Mouse (Mus musculus): ENCODE measurements around the gene Sult1c1. TPM values are rescaled to one million over a fixed set of nuclear protein-coding genes. Genes with fewer than 3 reads are reported as not detected.
"Not testable (repeated sequence)": the region's sequence is repeated elsewhere in the genome, so short reads cannot be mapped to it uniquely, and the experiment has no call there.

The Sult1c1 gene
- polyA plus RNA-seq (2011; ENCODE audit: insufficient read depth, insufficient read length, low replicate concordance, missing spikeins) = not detected in 2 replicates

DNA sequence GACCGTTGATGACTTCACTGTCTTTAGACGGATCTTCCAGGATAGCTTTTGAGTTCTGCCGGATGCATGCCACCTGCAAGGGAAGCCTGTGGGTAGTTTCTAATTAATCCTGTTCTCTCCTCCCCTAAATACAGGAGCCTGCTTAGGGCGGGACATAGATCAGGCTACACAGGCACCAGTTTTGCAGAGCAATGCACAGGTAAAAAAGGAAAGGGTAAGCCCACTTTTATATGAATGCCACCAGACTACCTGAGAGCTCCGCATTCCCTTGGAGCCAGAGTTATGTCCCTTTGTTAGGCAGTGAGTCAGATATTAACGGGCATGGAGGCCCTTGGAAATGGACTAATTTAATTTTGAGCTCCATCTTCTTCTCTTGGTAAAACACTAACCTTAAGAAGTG is at the start of gene Sult1c1:
Gene Sult1c1, minus strand, starts transcription at position 101 of the 400 bp plus-strand sequence.
- Histone ChIP-seq H3K4me1 (ENCODE audit: control insufficient read depth, insufficient read depth, low read length) (no peaks in the 10 kb centered on the region), H3K4me3 (replicated peaks; ENCODE audit: control insufficient read depth, low read depth, low read length) (no peak within 1 kb of the TSS), H3K27ac (ENCODE audit: control insufficient read depth, insufficient read depth, low read depth, low read length, poor library complexity) (no peak within 1 kb of the TSS)
- TF ChIP-seq POLR2A (IDR thresholded peaks at IDR 0.05; ENCODE audit: borderline replicate concordance, control insufficient read depth, low read depth, low read length) (no peak), CTCF (IDR thresholded peaks at IDR 0.05; ENCODE audit: control insufficient read depth, insufficient read depth, low read length) (no peak)
- WGBS = 76% methylated on average over 6 of the region's 6 CpGs

DNA sequence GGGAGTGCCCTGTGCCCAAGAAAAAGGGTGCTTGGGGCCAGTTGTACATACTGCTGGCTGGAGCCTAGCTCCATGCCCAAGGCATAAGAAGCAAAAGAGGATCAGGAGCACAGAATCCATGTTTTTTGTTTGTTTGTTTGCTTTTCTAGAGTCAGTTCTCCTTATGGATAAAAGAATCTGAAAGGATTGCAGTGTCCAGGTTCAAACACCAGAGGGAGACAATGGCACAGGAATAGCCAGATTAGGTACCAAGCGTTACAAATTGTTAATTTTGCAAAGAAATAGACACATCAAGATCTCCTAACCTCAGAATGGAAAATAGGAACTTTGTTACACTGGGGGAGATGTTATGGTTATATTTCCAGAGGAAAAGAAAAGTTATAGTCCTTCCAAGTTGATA is 23.7 kb upstream of the Sult1c1 start:
- Histone ChIP-seq H3K27ac (ENCODE audit: control insufficient read depth, insufficient read depth, low read depth, low read length, poor library complexity) (no peak overlapping the region), H3K4me3 (replicated peaks; ENCODE audit: control insufficient read depth, low read depth, low read length) (no peak overlapping the region), H3K4me1 (ENCODE audit: control insufficient read depth, insufficient read depth, low read length) (no peaks in the 10 kb centered on the region)
- WGBS = 15% methylated on average over 1 of the region's 1 CpGs
- no peak for TF ChIP-seq POLR2A (IDR thresholded peaks at IDR 0.05; ENCODE audit: borderline replicate concordance, control insufficient read depth, low read depth, low read length)
- TF ChIP-seq CTCF (IDR thresholded peaks at IDR 0.05; ENCODE audit: control insufficient read depth, insufficient read depth, low read length) = no peak

- Histone ChIP-seq H3K4me1 (ENCODE audit: control insufficient read depth, insufficient read depth, low read length) (no peaks in the 10 kb centered on the region), H3K4me3 (replicated peaks; ENCODE audit: control insufficient read depth, low read depth, low read length) (no peak overlapping the region), H3K27ac (ENCODE audit: control insufficient read depth, insufficient read depth, low read depth, low read length, poor library complexity) (no peak overlapping the region)
- TF ChIP-seq POLR2A (IDR thresholded peaks at IDR 0.05; ENCODE audit: borderline replicate concordance, control insufficient read depth, low read depth, low read length) (no peak), CTCF (IDR thresholded peaks at IDR 0.05; ENCODE audit: control insufficient read depth, insufficient read depth, low read length) (no peak)
Observed at GRCm38 (mm10) chr17:54011196-54011595, 20.7 kb upstream of the Sult1c1 start.

- H3K4me1 ChIP-seq (ENCODE audit: control insufficient read depth, insufficient read depth, low read length); H3K27ac ChIP-seq (ENCODE audit: control insufficient read depth, insufficient read depth, low read depth, low read length, poor library complexity); H3K4me3 ChIP-seq (replicated peaks; ENCODE audit: control insufficient read depth, low read depth, low read length): not testable (repeated sequence)
- 63% methylated on average over 1 of the region's 1 CpGs for WGBS
Observed at GRCm38 (mm10) chr17:54010536-54010935, 20.1 kb upstream of the Sult1c1 start.

DNA sequence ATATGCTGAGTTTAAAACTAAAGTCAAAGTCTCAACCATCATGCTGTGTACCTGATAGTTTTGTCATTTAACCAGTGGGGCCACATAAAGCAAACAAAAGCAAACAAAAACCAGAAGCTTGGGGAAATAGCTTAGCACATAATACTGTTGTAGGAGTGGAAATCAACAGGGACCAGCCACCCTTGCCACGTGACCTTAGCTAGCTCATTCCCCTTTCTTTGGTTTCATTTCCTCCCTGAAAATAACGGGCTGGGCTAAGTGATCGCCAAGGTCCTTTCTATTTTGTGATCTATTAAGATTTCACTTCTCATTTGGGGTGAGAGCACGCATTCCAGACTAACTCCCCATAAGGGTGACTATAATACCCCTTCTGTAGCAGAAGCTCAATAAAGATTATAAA is 13.0 kb upstream of the Sult1c1 start:
- no peak for TF ChIP-seq POLR2A (IDR thresholded peaks at IDR 0.05; ENCODE audit: borderline replicate concordance, control insufficient read depth, low read depth, low read length)
- no peak for TF ChIP-seq CTCF (IDR thresholded peaks at IDR 0.05; ENCODE audit: control insufficient read depth, insufficient read depth, low read length)
- H3K4me1 ChIP-seq (ENCODE audit: control insufficient read depth, insufficient read depth, low read length) = no peaks in the 10 kb centered on the region; the same call in 1 of the 2 replicates
- H3K27ac ChIP-seq (ENCODE audit: control insufficient read depth, insufficient read depth, low read depth, low read length, poor library complexity) = no peak overlapping the region
- no peak overlapping the region for H3K4me3 ChIP-seq (replicated peaks; ENCODE audit: control insufficient read depth, low read depth, low read length)
- WGBS = 43% methylated on average over 4 of the region's 4 CpGs

GRCm38 (mm10) chr17:53973606-53974005 is 16.9 kb downstream of the Sult1c1 start:
- H3K4me1 ChIP-seq (ENCODE audit: control insufficient read depth, insufficient read depth, low read length) = no peaks in the 10 kb centered on the region
- TF ChIP-seq POLR2A (IDR thresholded peaks at IDR 0.05; ENCODE audit: borderline replicate concordance, control insufficient read depth, low read depth, low read length) (no peak), CTCF (IDR thresholded peaks at IDR 0.05; ENCODE audit: control insufficient read depth, insufficient read depth, low read length) (no peak)
- H3K27ac ChIP-seq (ENCODE audit: control insufficient read depth, insufficient read depth, low read depth, low read length, poor library complexity) = no peak overlapping the region
- H3K4me3 ChIP-seq (replicated peaks; ENCODE audit: control insufficient read depth, low read depth, low read length) = no peak overlapping the region
- WGBS = 77% methylated on average over 4 of the region's 4 CpGs

DNA sequence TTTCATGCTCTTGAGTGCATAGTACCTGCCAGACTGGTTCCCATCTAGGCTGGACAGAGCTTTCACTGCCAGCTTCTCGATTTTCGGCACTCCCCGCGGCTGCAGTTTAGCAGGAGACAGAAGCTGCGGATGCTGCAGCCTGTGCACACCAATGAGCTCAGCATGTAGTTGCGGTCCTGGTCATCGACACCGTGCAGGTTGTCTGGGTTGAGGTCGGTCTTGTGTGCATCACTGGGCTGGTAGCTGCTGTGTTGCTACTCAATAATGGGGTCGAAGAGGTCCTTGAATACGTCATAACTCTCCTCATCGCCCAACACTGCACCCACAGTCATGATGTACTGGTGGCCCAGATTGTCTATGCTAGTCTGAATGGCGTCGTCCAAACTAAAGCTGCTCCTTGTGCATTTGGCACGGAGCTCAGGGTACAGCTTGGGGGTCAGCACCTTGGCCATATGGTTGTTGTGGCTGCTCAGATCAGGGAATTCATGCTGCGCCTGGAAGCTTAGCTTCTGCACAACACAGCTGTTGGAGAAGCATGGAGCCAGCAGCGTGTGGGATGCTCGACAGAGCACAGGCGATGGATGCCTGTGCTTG is 48.8 kb downstream of the Sult1c1 start:
- H3K4me3 ChIP-seq (replicated peaks; ENCODE audit: control insufficient read depth, low read depth, low read length) = no peak overlapping the region
- no peaks in the 10 kb centered on the region for H3K4me1 ChIP-seq (ENCODE audit: control insufficient read depth, insufficient read depth, low read length)
- WGBS = 85% methylated on average over 19 of the region's 19 CpGs
- TF ChIP-seq POLR2A (IDR thresholded peaks at IDR 0.05; ENCODE audit: borderline replicate concordance, control insufficient read depth, low read depth, low read length) (no peak), CTCF (IDR thresholded peaks at IDR 0.05; ENCODE audit: control insufficient read depth, insufficient read depth, low read length) (no peak)
- no peak overlapping the region for H3K27ac ChIP-seq (ENCODE audit: control insufficient read depth, insufficient read depth, low read depth, low read length, poor library complexity)

DNA sequence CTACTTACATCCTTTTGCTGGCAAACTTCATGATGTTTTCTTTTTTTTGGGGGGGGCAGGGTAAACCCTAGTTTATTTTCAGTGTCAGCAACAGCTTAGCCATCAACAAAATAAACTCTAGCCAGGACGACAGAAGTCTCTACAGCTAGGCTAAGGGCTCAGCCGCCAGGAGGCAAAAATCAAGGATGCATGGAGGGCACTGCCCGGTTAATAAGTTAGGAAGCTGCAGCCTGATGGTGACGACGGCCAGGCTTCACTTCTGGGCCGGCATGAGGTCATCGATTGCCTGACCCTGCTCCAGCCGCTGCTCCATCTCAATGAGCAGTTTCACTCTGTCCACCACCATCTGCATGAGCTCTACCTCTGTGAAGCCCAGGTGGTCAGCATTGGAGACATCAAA is 49.7 kb downstream of the Sult1c1 start:
- no peaks in the 10 kb centered on the region for H3K4me1 ChIP-seq (ENCODE audit: control insufficient read depth, insufficient read depth, low read length)
- TF ChIP-seq CTCF (IDR thresholded peaks at IDR 0.05; ENCODE audit: control insufficient read depth, insufficient read depth, low read length) (no peak), POLR2A (IDR thresholded peaks at IDR 0.05; ENCODE audit: borderline replicate concordance, control insufficient read depth, low read depth, low read length) (no peak)
- WGBS = 83% methylated on average over 8 of the region's 8 CpGs

More for the DNA sequence above, 49.7 kb downstream of the Sult1c1 start:
- no peak overlapping the region for H3K27ac ChIP-seq (ENCODE audit: control insufficient read depth, insufficient read depth, low read depth, low read length, poor library complexity)
- H3K4me3 ChIP-seq (replicated peaks; ENCODE audit: control insufficient read depth, low read depth, low read length) = no peak overlapping the region

Other genes with a start within 250 kb of the Sult1c1 start
- not detected in 2 replicates for gene Sult1c2, start 144.3 kb downstream of the Sult1c1 start, polyA plus RNA-seq (2011; ENCODE audit: insufficient read depth, insufficient read length, low replicate concordance, missing spikeins)